Mouse (Mus musculus) neural tube, embryonic 12.5 days (tissue): ENCODE data around the gene Efna3. TPM values are rescaled to one million over a fixed set of nuclear protein-coding genes. Genes with fewer than 3 reads are reported as not detected.

Source experiments
- ATAC-seq: fragments of 200-750 bp; cut with Nextera tagmentation; 2 replicates; pipeline ENCODE4 v1.8.0; 2017; ENCODE audit warnings: low read depth, mild to moderate bottlenecking, moderate TSS enrichment, moderate library complexity; ENCODE audit not compliant: low FRiP score
- H3K27ac ChIP-seq: fragments of 300-500 bp; sonication (generic); 2 replicates; pipeline ENCODE4 v1.5.1; 2016
- H3K27me3 ChIP-seq: fragments of 300-500 bp; sonication (generic); replicated peaks from 2 replicates; pipeline ENCODE4 v1.6.1; 2016; ENCODE audit warnings: mild to moderate bottlenecking
- H3K36me3 ChIP-seq: fragments of 300-500 bp; sonication (generic); 2 replicates; pipeline ENCODE4 v1.6.1; 2016; ENCODE audit warnings: mild to moderate bottlenecking
- H3K4me1 ChIP-seq: fragments of 300-500 bp; sonication (generic); 2 replicates; pipeline ENCODE4 v1.6.1; 2016
- H3K4me2 ChIP-seq: fragments of 300-500 bp; sonication (generic); replicated peaks from 2 replicates; pipeline ENCODE4 v1.6.1; 2016; ENCODE audit warnings: mild to moderate bottlenecking
- H3K4me3 ChIP-seq: fragments of 300-500 bp; sonication (generic); 2 replicates; pipeline ENCODE4 v1.5.1; 2016
- H3K9ac ChIP-seq: fragments of 300-500 bp; sonication (generic); 2 replicates; pipeline ENCODE4 v1.6.1; 2016; ENCODE audit warnings: mild to moderate bottlenecking
- H3K9me3 ChIP-seq: fragments of 300-500 bp; sonication (generic); 2 replicates; pipeline ENCODE4 v1.6.1; 2016; ENCODE audit warnings: mild to moderate bottlenecking
- WGBS: fragments of 180-500 bp; shearing (Covaris S2); methylation state at CpG from one replicate; pipeline ENCODE4 v1.1.7; 2016; 5-methylcytosine and 5-hydroxymethylcytosine counted together
- polyA plus RNA-seq: library from polyadenylated mRNA; unstranded; fragments of >200 nt; fragmentation: Nextera tagmentation; extraction: Ambion mirVana; gene quantifications from 2 replicates; pipeline ENCODE4 v1.2.1, GENCODE M21; 2016

Efna3 gene
- polyA plus RNA-seq, 1 experiment from 2014 or later = 54.7 TPM

DNA sequence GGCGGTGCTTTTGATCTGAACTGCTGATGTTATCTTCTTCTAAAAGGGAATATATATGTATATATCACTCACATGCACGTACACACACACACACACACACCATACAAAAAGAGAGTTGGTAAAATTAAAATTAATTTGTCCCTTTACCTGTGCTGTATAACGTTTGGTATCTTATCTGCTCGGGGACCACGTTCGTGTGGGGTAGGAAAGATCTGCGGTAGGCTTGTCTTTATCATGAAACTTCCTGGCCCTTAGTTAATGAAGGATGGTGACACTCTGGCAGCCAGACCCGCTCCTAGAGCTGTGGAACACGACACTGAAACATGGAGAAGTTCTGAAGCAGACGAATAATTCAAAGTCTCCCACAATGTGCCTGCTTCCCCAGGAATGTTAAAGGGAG is 30.9 kb downstream of the Efna3 start:
- Histone ChIP-seq H3K4me3 (no peak overlapping the region), H3K27ac (no peak overlapping the region), H3K4me1 (no peaks in the 10 kb centered on the region), H3K27me3 (no peaks in the 10 kb centered on the region), H3K9ac (no peak overlapping the region), H3K36me3 (no peaks in the 10 kb centered on the region), H3K9me3 (no peaks in the 10 kb centered on the region), H3K4me2 (no peak overlapping the region)
- WGBS = 79% methylated on average over 10 of the region's 10 CpGs
- no peak for ATAC-seq

- Histone ChIP-seq H3K27me3 (no peaks in the 10 kb centered on the region; the same call in 1 of the 2 replicates), H3K4me3 (no peak overlapping the region), H3K4me2 (no peak overlapping the region), H3K9ac (no peak overlapping the region), H3K9me3 (no peaks in the 10 kb centered on the region), H3K4me1 (no peaks in the 10 kb centered on the region), H3K27ac (no peak overlapping the region), H3K36me3 (no peaks in the 10 kb centered on the region)
- no peak for ATAC-seq
- WGBS = 55% methylated on average over 7 of the region's 7 CpGs
These were observed 34.2 kb downstream of the Efna3 start for GRCm38 (mm10) chr3:89288503-89288928.

- Histone ChIP-seq H3K9me3 (no peaks in the 10 kb centered on the region), H3K4me1 (0 out of 2 replicates have a peak, but pooled peaks cover under 1% of the 10 kb centered on the region), H3K9ac (no peak overlapping the region), H3K4me2 (no peak overlapping the region), H3K27ac (no peak overlapping the region), H3K4me3 (no peak overlapping the region), H3K36me3 (no peaks in the 10 kb centered on the region), H3K27me3 (no peaks in the 10 kb centered on the region; the same call in 1 of the 2 replicates)
- ATAC-seq = no peak
- 69% methylated on average over 5 of the region's 5 CpGs for WGBS
These were observed 35.5 kb downstream of the Efna3 start for GRCm38 (mm10) chr3:89287286-89287685.

DNA sequence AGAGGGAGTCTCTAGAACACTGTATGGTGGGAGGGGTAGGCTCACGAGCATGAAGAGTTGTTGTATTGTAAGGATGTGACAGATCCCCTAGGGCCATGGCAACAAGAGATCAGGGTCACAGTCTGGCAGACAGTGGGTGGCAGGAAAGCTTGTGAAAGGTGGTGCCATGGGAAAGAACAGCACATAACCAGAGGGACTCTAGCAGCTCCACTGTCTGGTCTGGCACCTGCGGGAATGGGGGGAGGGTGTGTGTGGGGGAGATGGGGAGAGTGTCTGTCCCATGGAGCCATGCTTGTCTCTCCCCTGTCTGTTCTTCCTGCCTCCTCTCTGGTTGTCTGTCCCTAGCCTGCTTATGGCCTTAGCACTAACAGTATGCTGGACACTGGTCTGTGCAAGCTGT is 37.2 kb downstream of the Efna3 start:
- Histone ChIP-seq H3K4me1 (peaks cover 18% of the 10 kb centered on the region), H3K4me3 (no peak overlapping the region), H3K27ac (no peak overlapping the region), H3K9ac (no peak overlapping the region), H3K4me2 (no peak overlapping the region), H3K27me3 (peaks cover 13% of the 10 kb centered on the region), H3K9me3 (no peaks in the 10 kb centered on the region), H3K36me3 (no peaks in the 10 kb centered on the region)
- 49% methylated on average over 2 of the region's 2 CpGs for WGBS
- ATAC-seq = no peak

DNA sequence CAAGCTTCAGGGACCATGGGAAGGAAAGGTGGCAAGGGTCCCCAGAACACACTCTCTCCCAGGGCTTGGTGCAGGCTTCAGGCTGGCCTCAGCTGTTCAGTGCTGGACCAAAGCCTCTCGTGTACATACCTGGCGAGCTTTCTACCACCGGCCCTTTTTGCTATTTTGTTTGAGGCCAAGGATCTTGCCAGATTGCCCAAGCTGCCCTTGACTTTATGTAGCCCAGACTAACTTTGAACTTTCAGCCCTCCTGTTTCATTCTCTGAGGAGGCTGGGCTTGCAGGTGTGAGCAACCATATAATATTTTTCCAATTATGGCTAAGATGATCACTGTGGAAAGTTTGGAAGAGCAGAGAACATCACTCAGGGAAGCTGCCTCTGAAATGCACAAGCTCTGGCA is 38.5 kb downstream of the Efna3 start:
- H3K9me3 ChIP-seq = no peaks in the 10 kb centered on the region
- no peak overlapping the region for H3K27ac ChIP-seq
- H3K4me3 ChIP-seq = no peak overlapping the region
- H3K36me3 ChIP-seq = no peaks in the 10 kb centered on the region
- no peak overlapping the region for H3K9ac ChIP-seq
- WGBS = 89% methylated on average over 3 of the region's 3 CpGs
- ATAC-seq = no peak
- peaks cover 22% of the 10 kb centered on the region for H3K27me3 ChIP-seq
- no peak overlapping the region for H3K4me2 ChIP-seq
- H3K4me1 ChIP-seq = peaks cover 30% of the 10 kb centered on the region

DNA sequence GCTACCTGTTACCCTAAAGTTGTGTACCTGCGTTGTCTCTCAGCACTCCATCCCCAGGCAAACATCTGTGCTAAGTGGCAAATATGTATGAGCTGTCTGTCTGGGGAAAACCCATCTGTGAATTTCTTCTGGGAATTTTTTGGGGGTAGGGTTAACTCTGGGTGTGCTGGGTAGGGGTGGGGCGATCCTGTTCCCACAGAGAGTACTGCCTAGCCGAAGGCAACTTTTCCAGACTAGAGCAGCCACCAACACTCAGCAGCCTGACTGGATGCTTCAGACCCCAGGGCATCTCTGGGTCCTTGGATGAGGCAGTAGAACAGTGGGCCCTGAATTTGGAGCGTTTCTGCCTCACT is 40.5 kb downstream of the Efna3 start:
- ATAC-seq = no peak
- H3K4me2 ChIP-seq = 0 out of 2 replicates have a peak overlapping the region, but pooled peaks have one; percentile 90
- H3K36me3 ChIP-seq = no peaks in the 10 kb centered on the region
- no peak overlapping the region for H3K9ac ChIP-seq
- peaks cover 44% of the 10 kb centered on the region for H3K4me1 ChIP-seq
- peaks cover 41% of the 10 kb centered on the region for H3K27me3 ChIP-seq
- H3K4me3 ChIP-seq = no peak overlapping the region
- 28% methylated on average over 4 of the region's 4 CpGs for WGBS
- H3K27ac ChIP-seq = no peak overlapping the region
- no peaks in the 10 kb centered on the region for H3K9me3 ChIP-seq

DNA sequence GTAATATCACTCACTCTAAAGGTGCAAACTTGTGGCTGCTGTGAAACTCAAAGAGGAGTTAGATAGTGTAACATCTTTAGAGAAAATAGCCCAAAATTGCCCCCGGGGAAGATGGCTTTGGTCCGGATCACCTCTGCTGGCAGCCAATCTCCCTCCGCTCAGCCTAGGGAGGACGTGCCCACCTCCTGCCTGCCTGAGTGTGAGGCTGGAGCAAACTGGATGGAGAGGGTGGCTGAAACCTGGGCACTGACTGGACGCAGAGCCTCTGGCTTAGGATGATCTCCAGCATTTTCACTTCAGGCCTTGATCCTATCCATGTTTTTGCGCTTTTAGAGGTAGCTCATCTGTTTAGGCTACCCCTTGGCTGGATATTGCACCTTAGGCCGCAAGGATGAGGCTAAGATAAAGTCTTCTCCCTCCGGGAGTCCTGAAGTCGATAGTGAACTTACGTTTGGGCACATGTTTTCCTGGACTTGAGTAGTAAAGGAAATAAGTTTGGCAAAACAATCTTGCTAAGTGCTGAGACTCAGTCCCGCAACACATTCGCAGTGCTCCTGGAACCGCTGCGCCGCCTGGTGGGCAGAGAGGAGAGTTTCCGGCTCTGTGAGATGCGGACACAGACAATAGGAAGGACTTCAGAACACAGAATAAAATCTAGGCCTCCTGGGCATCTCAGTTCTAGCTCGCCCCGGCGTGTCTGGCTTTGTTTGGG is 41.0 kb downstream of the Efna3 start:
- no peak for ATAC-seq
- H3K36me3 ChIP-seq = no peaks in the 10 kb centered on the region
- H3K4me2 ChIP-seq = peak overlapping the region; percentile 90
- WGBS = 12% methylated on average over 20 of the region's 20 CpGs
- peak overlapping the region; percentile 43 for H3K4me3 ChIP-seq
- H3K27me3 ChIP-seq = peaks cover 44% of the 10 kb centered on the region
- H3K9ac ChIP-seq = 0 out of 2 replicates have a peak overlapping the region, but pooled peaks have one; percentile 54
- H3K9me3 ChIP-seq = no peaks in the 10 kb centered on the region
- H3K4me1 ChIP-seq = peaks cover 48% of the 10 kb centered on the region
- H3K27ac ChIP-seq = no peak overlapping the region

DNA sequence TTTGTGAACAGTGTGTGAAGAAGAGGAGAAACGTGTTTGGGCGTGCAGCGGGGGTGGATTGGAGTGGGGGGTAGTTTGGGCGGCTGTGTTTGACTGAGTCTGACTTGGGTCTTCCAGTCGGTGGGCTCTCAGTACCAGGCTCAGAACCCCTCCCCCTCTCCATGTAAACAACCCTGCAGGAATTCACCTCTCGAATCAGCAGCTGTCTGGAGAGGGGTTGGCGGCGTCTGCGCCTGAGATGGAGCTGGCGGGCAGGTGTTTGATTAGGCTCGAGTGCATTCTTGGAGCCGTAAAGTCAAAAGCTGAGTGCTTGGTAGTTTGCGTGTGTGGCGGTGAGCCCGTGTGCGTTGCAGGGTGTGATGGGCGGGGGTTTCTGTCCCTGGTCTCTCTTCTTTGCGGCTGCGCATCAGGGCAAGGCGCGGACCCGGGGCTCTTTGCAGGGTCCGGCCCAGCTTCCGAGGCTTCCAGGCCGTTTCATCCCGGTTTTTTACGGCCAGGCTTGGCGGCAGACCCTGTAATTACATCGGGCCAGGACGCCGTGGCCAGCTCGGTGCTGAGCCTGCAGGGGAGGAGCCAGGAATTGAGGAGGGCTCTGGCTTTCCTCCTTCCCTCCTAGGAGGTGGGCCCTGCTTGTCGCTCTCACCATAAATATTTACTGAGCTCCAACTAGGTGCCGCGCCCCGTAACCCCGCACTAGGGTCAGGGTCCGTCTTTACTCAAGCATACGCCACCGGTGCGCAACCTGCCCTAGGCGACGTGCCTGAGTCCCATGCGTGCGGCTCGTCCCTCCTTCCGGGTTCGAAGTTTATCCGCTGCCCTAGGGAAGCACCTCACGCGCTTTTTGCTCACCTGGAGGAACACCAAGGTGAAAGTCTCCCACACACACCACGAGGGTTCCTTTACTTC is 41.9 kb downstream of the Efna3 start, which contains the start of gene Efna1:
Gene Efna1 (minus strand): TSS at position 537 of the 906 bp plus-strand sequence.
- under 1% methylated on average over 52 of the region's 52 CpGs for WGBS

DNA sequence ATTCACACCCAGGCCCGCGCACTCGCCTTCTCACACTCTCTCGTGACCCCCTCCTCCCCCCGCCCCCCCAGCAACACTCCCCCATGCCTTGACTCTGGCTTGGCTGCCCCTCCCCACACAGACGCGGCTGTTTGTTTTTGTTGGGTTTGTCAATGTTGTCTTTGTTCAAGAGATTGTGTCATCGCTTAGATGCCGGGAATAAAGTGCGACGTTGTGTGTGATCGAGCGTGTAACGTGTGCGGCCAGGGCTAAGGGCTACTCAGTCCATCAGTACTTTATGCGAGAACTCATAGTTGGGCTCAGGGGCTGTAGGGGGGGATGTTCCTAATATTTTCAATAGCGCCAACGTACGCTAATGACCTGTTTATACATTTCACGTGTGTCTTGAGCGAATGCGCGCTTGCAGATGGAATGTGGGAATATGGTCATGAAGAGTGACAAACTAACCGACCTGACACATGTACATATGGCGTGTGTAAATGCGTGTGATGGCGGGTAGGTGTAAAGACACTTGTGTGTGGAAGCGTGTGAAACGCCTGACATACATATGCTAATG is 42.6 kb downstream of the Efna3 start:
- H3K27ac ChIP-seq = no peak overlapping the region
- WGBS = under 1% methylated on average over 28 of the region's 29 CpGs
- peaks cover 44% of the 10 kb centered on the region for H3K27me3 ChIP-seq
- peak overlapping the region; percentile 43 for H3K4me3 ChIP-seq
- H3K36me3 ChIP-seq = no peaks in the 10 kb centered on the region
- peak overlapping the region; percentile 54 for H3K9ac ChIP-seq
- H3K9me3 ChIP-seq = no peaks in the 10 kb centered on the region
- peak overlapping the region; percentile 90 for H3K4me2 ChIP-seq
- ATAC-seq = peak; percentile 10; the same call in 1 of the 2 replicates
- peaks cover 48% of the 10 kb centered on the region for H3K4me1 ChIP-seq

More for the DNA sequence above, 41.9 kb downstream of the Efna3 start, which contains the start of gene Efna1:
- Histone ChIP-seq H3K36me3 (no peaks in the 10 kb centered on the region), H3K4me2 (peak within 1 kb of the TSS; percentile 90), H3K27me3 (peaks cover 44% of the 10 kb centered on the region), H3K9me3 (no peaks in the 10 kb centered on the region), H3K27ac (no peak within 1 kb of the TSS), H3K9ac (peak within 1 kb of the TSS; percentile 54), H3K4me3 (peak within 1 kb of the TSS; percentile 43), H3K4me1 (peaks cover 48% of the 10 kb centered on the region)
- peak; percentile 41 for ATAC-seq

- Histone ChIP-seq H3K27me3 (peaks cover 44% of the 10 kb centered on the region), H3K4me1 (peaks cover 48% of the 10 kb centered on the region), H3K27ac (no peak overlapping the region), H3K9me3 (no peaks in the 10 kb centered on the region), H3K9ac (peak overlapping the region; percentile 54), H3K36me3 (no peaks in the 10 kb centered on the region), H3K4me2 (peak overlapping the region; percentile 90), H3K4me3 (peak overlapping the region; percentile 43)
- peak; percentile 57 for ATAC-seq
- WGBS = 3% methylated on average over 35 of the region's 35 CpGs
These were observed 43.4 kb downstream of the Efna3 start for GRCm38 (mm10) chr3:89279153-89279890.

DNA sequence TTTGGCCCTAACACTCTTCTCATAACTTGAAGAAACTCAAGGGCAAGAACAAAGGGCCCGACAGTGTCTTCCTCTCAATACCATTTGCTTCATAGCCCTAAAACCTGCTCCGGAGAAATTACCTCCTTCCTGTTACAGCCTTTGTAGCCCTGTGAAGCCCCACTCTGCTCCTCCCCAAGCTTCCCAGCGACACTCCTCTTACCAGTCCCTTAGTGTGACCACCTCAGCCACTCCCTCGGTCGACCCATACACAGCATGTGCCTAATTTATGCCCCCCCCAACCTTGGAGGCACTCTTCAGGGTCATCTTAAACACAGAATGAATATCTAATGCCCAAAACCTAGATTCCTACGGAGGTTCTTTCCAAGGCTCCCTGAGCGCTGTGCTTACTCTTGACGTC is 44.1 kb downstream of the Efna3 start:
- no peak overlapping the region for H3K27ac ChIP-seq
- no peaks in the 10 kb centered on the region for H3K9me3 ChIP-seq
- H3K4me2 ChIP-seq = peak overlapping the region; percentile 90
- no peaks in the 10 kb centered on the region for H3K36me3 ChIP-seq
- no peak for ATAC-seq
- H3K4me1 ChIP-seq = peaks cover 48% of the 10 kb centered on the region
- peak overlapping the region; percentile 54; the same call in 1 of the 2 replicates for H3K9ac ChIP-seq
- peak overlapping the region; percentile 43 for H3K4me3 ChIP-seq
- peaks cover 44% of the 10 kb centered on the region for H3K27me3 ChIP-seq
- 11% methylated on average over 8 of the region's 8 CpGs for WGBS
